Mouse (Mus musculus): Measurements from ENCODE around the gene Gcnt1. TPM values are rescaled to one million over a fixed set of nuclear protein-coding genes. Genes with fewer than 3 reads are reported as not detected.
A peak's percentile ranks its signal among the peaks of the same experiment; 100 is the strongest.

Gene Gcnt1
- polyA plus RNA-seq, 2 experiments = 14.6 to 26.0 TPM

- no peak overlapping the region for H3K9ac ChIP-seq (replicated peaks)
- no peak overlapping the region for H3K4me2 ChIP-seq (ENCODE audit: low read depth)
- DNase-seq (ENCODE audit: low read depth in 3 of 3, low spot score in 3 of 3) (no peak), ATAC-seq (ENCODE audit: insufficient read depth) (no peak)
- H3K4me1 ChIP-seq (replicated peaks; ENCODE audit: control insufficient read depth in 2 of 2, insufficient read depth in 2 of 2, low read length in 1 of 2) = peaks cover 0 to 4% of the 10 kb centered on the region in 2 experiments; a peak in 2 of 4 replicates
- no peaks in the 10 kb centered on the region for H3K9me3 ChIP-seq (ENCODE audit: control insufficient read depth, low read length)
- no peak overlapping the region for H3K27ac ChIP-seq
- no peaks in the 10 kb centered on the region for H3K27me3 ChIP-seq (ENCODE audit: control insufficient read depth, insufficient read depth, low read length)
- TF ChIP-seq CTCF (IDR thresholded peaks at IDR 0.05; ENCODE audit: low read depth) = no peak
- no peak for TF ChIP-seq EP300 (IDR thresholded peaks at IDR 0.05; ENCODE audit: low read depth)
- no peaks in the 10 kb centered on the region for H3K36me3 ChIP-seq (replicated peaks; ENCODE audit: control insufficient read depth, insufficient read depth, low read depth)
- no peak overlapping the region for H3K4me3 ChIP-seq (ENCODE audit: insufficient read depth in 1 of 2, low read depth in 2 of 2, low read length in 2 of 2)
Observed at GRCm38 (mm10) chr19:17378845-17379244, 6.2 kb upstream of the Gcnt1 start.

- ATAC-seq (ENCODE audit: insufficient read depth) = no peak
- no peaks in the 10 kb centered on the region for H3K4me1 ChIP-seq (replicated peaks; ENCODE audit: control insufficient read depth in 2 of 2, insufficient read depth in 2 of 2, low read length in 1 of 2)
- no peak for TF ChIP-seq EP300 (IDR thresholded peaks at IDR 0.05; ENCODE audit: low read depth)
- no peak for TF ChIP-seq CTCF (IDR thresholded peaks at IDR 0.05; ENCODE audit: low read depth)
Observed at GRCm38 (mm10) chr19:17369581-17369980, 3.1 kb downstream of the Gcnt1 start.

GRCm38 (mm10) chr19:17368557-17368956, 4.1 kb downstream of the Gcnt1 start:
- no peaks in the 10 kb centered on the region for H3K9me3 ChIP-seq (ENCODE audit: control insufficient read depth, low read length)
- ATAC-seq (ENCODE audit: insufficient read depth) (no peak), DNase-seq (ENCODE audit: low read depth in 3 of 3, low spot score in 3 of 3) (no peak)
- H3K4me2 ChIP-seq (ENCODE audit: low read depth) = no peak overlapping the region
- no peaks in the 10 kb centered on the region for H3K4me1 ChIP-seq (replicated peaks; ENCODE audit: control insufficient read depth in 2 of 2, insufficient read depth in 2 of 2, low read length in 1 of 2)
- H3K27me3 ChIP-seq (ENCODE audit: control insufficient read depth, insufficient read depth, low read length) = no peaks in the 10 kb centered on the region
- no peaks in the 10 kb centered on the region for H3K36me3 ChIP-seq (replicated peaks; ENCODE audit: control insufficient read depth, insufficient read depth, low read depth)
- TF ChIP-seq CTCF (IDR thresholded peaks at IDR 0.05; ENCODE audit: low read depth) = no peak
- TF ChIP-seq EP300 (IDR thresholded peaks at IDR 0.05; ENCODE audit: low read depth) = no peak
- no peak overlapping the region for H3K4me3 ChIP-seq (ENCODE audit: insufficient read depth in 1 of 2, low read depth in 2 of 2, low read length in 2 of 2)
- no peak overlapping the region for H3K9ac ChIP-seq (replicated peaks)
- 51% methylated on average over 9 of the region's 9 CpGs for WGBS (ENCODE audit: insufficient replicate concordance)
- H3K27ac ChIP-seq = no peak overlapping the region

More at GRCm38 (mm10) chr19:17369581-17369980, 3.1 kb downstream of the Gcnt1 start:
- no peak overlapping the region for H3K4me3 ChIP-seq (ENCODE audit: insufficient read depth in 1 of 2, low read depth in 2 of 2, low read length in 2 of 2)
- no peaks in the 10 kb centered on the region for H3K36me3 ChIP-seq (replicated peaks; ENCODE audit: control insufficient read depth, insufficient read depth, low read depth)
- no peak overlapping the region for H3K4me2 ChIP-seq (ENCODE audit: low read depth)
- DNase-seq (ENCODE audit: low read depth in 3 of 3, low spot score in 3 of 3) = no peak
- H3K27ac ChIP-seq = no peak overlapping the region
- no peaks in the 10 kb centered on the region for H3K27me3 ChIP-seq (ENCODE audit: control insufficient read depth, insufficient read depth, low read length)
- 69% methylated on average over 7 of the region's 7 CpGs for WGBS (ENCODE audit: insufficient replicate concordance)
- no peak overlapping the region for H3K9ac ChIP-seq (replicated peaks)
- no peaks in the 10 kb centered on the region for H3K9me3 ChIP-seq (ENCODE audit: control insufficient read depth, low read length)

GRCm38 (mm10) chr19:17366364-17367090, 6.1 kb downstream of the Gcnt1 start:
- Histone ChIP-seq H3K4me3 (ENCODE audit: insufficient read depth in 1 of 2, low read depth in 2 of 2, low read length in 2 of 2) (no peak overlapping the region), H3K4me2 (ENCODE audit: low read depth) (no peak overlapping the region), H3K9ac (replicated peaks) (no peak overlapping the region), H3K9me3 (ENCODE audit: control insufficient read depth, low read length) (no peaks in the 10 kb centered on the region), H3K27me3 (ENCODE audit: control insufficient read depth, insufficient read depth, low read length) (no peaks in the 10 kb centered on the region), H3K4me1 (replicated peaks; ENCODE audit: control insufficient read depth in 2 of 2, insufficient read depth in 2 of 2, low read length in 1 of 2) (peaks cover 0 to 4% of the 10 kb centered on the region in 2 experiments; a peak in 2 of 4 replicates), H3K36me3 (replicated peaks; ENCODE audit: control insufficient read depth, insufficient read depth, low read depth) (no peaks in the 10 kb centered on the region), H3K27ac (no peak overlapping the region)
- DNase-seq (ENCODE audit: low read depth in 3 of 3, low spot score in 3 of 3) = no peak
- no peak for TF ChIP-seq CTCF (IDR thresholded peaks at IDR 0.05; ENCODE audit: low read depth)
- TF ChIP-seq EP300 (IDR thresholded peaks at IDR 0.05; ENCODE audit: low read depth) = no peak
- WGBS (ENCODE audit: insufficient replicate concordance) = 79% methylated on average over 8 of the region's 8 CpGs
- no peak for ATAC-seq (ENCODE audit: insufficient read depth)

GRCm38 (mm10) chr19:17364741-17365140, 7.9 kb downstream of the Gcnt1 start:
- TF ChIP-seq EP300 (IDR thresholded peaks at IDR 0.05; ENCODE audit: low read depth) = peak; percentile 47; the same call in 1 of the 2 replicates
- TF ChIP-seq CTCF (IDR thresholded peaks at IDR 0.05; ENCODE audit: low read depth) = peak; percentile 83
- WGBS (ENCODE audit: insufficient replicate concordance) = 16% methylated on average over 3 of the region's 3 CpGs
- H3K4me1 ChIP-seq (replicated peaks; ENCODE audit: control insufficient read depth in 2 of 2, insufficient read depth in 2 of 2, low read length in 1 of 2) = peaks cover 13 to 21% of the 10 kb centered on the region in 2 experiments
- H3K36me3 ChIP-seq (replicated peaks; ENCODE audit: control insufficient read depth, insufficient read depth, low read depth) = no peaks in the 10 kb centered on the region
- H3K9ac ChIP-seq (replicated peaks) = no peak overlapping the region
- ATAC-seq (ENCODE audit: insufficient read depth) = peak; percentile 40
- no peaks in the 10 kb centered on the region for H3K9me3 ChIP-seq (ENCODE audit: control insufficient read depth, low read length)
- H3K27me3 ChIP-seq (ENCODE audit: control insufficient read depth, insufficient read depth, low read length) = no peaks in the 10 kb centered on the region
- no peak overlapping the region for H3K4me3 ChIP-seq (ENCODE audit: insufficient read depth in 1 of 2, low read depth in 2 of 2, low read length in 2 of 2)
- H3K27ac ChIP-seq = no peak overlapping the region
- peak; percentile 54 to 69 (median 55) for DNase-seq (ENCODE audit: low read depth in 3 of 3, low spot score in 3 of 3)
- H3K4me2 ChIP-seq (ENCODE audit: low read depth) = no peak overlapping the region
